Mouse (Mus musculus): ENCODE data around the gene Manbal.

DNA sequence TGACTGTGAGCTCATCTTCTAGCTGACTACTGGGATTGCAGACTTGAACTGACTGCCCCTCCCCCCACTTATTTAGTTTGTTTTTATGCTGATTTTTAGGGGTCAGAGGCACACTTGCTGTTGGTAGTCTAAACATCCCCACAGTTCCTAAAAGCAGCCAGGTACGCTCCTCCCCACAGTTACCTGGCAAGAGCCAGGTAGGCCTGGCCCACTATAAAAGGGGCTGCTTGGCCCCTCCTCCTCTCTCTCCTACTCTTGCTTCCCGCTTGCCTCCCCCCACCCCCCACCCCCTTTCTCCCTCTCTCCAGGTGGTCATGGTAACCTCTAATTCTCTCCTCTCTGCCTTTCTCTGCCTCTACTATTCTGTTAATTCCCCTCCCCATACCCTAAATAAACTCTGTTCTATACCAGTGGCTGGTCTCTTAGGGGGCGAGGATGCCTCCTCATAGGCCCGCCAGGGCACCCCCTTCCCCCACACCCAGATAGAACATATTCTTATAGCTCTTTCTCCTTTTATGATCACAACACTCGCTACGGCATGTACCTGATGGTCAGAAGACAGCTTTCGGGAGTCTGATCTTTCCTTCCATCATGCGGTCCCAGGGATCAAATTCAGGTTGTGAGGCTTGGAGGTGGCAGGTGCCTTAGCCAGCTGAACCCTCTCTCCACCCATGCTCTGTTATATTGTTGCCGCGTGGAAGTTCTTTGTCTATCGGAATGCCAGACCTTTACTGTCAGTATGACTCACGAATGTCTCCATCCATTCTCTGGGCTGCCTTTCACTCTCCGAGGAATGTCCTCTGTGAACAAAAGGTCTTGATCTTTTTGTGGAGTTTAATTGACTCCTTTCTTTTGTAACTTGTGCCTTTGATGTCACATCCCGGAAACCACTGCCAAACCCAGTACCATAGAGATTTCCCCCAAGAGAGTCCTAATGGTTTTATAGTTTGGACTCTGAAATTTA is 8.7 kb downstream of the Manbal start:
- no peak for TF ChIP-seq CTCF (IDR thresholded peaks at IDR 0.05; ENCODE audit: low read depth)
- TF ChIP-seq EP300 (IDR thresholded peaks at IDR 0.05; ENCODE audit: low read depth): no peak
